Mouse (Mus musculus): ENCODE results near the gene Elovl1. TPM values are rescaled to one million over a fixed set of nuclear protein-coding genes. Genes with fewer than 3 reads are reported as not detected.
A peak's percentile ranks its signal among the peaks of the same experiment; 100 is the strongest.

Elovl1 gene
- total RNA-seq (2021), result 10 to 100 TPM; 37.5 to 37.7 TPM

DNA sequence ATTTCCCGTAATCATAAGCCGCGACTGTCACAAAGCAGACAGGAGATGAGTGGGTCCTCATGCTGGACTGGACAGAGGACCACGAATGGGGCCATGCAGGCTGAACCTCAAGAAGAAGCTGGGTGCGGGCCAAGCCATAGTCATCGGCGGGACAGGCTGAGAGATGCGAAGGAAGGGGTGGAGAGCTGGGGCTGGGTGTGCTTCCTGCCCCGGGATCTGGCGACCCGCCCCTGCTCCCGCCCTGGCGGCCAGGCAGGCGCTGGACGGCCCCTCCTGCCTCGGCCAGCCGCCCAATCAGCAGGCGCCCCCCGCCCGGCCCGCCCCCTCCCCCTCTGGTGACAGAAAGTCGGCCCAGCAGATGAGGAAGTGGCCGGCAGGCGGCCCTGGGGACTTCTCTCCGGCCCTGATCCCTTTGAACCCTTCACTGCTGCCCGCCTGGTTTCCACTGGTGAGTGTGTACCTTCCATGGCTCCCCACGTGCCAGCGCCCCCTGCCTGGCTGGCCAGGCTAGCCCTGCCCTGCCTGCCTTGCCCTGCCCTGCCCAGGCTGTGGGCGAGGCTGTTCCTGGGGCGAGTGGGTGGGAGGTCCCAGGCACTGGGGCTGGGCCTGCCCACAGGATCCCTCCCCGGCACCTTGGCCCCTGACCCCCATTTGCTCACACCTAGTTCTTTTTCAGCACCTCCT, at the start of gene Elovl1:
Elovl1 (plus strand) TSS at position 326 of the 684 bp plus-strand sequence.
- DNase-seq, result peak; percentile 94
- intact Hi-C loops (cut with DNase I), result loop anchor here (2.0 to 5.0 kb wide), 2 partner anchors 19 to 139 kb away; partner anchors contain the start of genes Med8 and Szt2

- no peak for DNase-seq
- intact Hi-C loops (cut with DNase I), result no loop called here
Observed at GRCm38 (mm10) chr4:118383271-118383670, 44.6 kb upstream of the Elovl1 start.

GRCm38 (mm10) chr4:118387316-118387715, 40.6 kb upstream of the Elovl1 start:
- no peak for DNase-seq
- intact Hi-C loops (cut with DNase I), result no loop called here

DNA sequence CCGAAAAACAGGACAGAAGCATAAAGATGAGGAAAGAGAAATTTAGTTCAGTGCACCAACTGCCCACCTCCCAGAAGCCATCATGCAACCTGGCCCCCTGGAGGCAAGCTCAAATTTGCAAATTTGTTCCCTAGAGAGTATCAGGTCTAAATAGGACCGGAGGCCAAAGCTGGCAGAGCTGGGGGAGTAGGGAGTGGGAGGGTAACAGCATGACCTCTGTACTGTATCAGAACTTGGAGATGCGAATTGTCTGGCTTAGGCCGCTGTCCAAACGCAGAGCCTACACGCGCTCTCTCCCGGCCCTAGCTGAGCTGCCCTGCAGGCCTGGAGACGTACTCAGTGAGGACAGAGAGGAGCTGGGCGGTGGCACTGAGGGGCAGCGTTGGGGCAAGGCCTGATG, 37.7 kb upstream of the Elovl1 start:
- intact Hi-C loops (cut with DNase I), result no loop called here
- no peak for DNase-seq

DNA sequence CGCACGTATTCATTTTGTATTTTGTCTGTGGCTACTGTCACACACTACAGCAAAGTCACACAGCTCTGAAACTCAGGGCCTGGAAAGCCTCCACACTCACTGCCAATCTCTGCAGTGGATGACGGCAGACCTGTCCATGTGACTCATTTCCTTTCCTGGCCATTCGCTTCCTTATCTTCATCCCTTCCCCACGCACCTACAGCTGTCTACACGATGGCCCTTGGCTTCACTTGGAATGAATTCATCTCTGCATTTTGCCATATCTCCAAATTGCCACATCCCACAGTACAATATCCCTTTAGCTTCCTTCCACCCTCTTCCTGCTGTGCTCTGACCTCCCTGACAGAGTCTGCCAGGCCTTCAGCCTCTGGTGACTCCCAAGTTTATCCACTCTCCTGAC, 33.4 kb upstream of the Elovl1 start:
- intact Hi-C loops (cut with DNase I), result no loop called here

GRCm38 (mm10) chr4:118395289-118395688, 32.6 kb upstream of the Elovl1 start:
- DNase-seq, result no peak
- intact Hi-C loops (cut with DNase I), result no loop called here

More for the DNA sequence above, 33.4 kb upstream of the Elovl1 start:
- peak; percentile 51 to 57 for DNase-seq

GRCm38 (mm10) chr4:118396433-118396832, 31.5 kb upstream of the Elovl1 start:
- DNase-seq, result no peak
- intact Hi-C loops (cut with DNase I), result no loop called here

DNA sequence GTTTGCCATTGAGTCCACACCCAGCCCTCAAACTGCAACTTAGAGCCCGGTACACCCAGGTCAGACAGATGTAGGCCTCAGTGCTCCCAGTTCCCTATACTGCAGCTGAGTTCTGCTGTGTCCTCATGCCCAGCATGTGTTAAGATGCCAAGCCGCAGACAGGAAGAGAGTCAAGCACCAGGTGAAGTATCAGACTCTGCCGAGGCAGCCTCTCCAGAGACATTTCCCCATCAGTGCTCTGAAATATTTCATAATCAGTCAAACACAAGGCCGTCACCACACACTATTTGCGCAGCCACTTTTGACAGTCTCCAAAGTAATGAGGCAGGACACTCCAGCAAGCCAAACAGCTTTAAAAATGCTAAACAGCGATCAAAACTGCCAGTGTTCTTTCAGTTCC, 29.5 kb upstream of the Elovl1 start:
- no peak for DNase-seq
- intact Hi-C loops (cut with DNase I), result no loop called here

DNA sequence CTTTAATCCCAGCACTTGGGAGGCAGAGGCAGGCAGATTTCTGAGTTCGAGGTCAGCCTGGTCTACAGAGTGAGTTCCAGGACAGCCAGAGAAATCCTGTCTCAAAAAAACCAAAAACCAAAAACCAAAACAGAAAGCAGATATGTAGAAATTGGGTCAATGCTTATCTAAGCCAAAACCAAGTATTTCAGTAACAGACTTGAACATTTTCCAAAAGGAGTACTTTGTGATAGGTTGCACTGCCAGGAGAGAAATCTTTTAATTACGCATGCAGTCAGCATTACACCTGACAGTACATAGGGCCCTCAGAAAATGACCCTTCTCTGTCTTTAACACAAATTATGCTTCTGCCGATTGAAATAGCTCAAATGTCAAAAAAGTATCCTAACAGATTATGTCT, 26.5 kb upstream of the Elovl1 start:
- no peak for DNase-seq
- intact Hi-C loops (cut with DNase I), result no loop called here

DNA sequence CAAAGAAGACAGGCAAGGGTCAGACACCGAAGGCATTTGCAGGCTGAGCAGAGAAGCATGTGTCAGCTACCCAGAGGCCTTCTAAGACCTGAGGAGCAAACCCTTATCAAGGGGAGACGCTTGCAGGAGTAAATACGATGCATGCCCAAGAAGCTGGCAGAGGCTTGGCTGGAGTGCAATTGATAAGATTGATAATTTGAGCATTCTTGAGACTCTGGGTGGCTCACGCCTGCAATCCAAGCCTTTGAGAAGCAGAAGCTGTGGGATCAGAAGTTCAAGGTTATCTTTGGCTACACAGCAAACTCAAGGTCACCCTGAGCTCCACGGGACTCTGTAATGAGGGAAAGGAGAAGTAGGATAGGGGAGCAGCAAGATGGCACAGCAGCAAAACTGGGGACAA, 26.0 kb upstream of the Elovl1 start:
- intact Hi-C loops (cut with DNase I), result no loop called here
- no peak for DNase-seq

DNA sequence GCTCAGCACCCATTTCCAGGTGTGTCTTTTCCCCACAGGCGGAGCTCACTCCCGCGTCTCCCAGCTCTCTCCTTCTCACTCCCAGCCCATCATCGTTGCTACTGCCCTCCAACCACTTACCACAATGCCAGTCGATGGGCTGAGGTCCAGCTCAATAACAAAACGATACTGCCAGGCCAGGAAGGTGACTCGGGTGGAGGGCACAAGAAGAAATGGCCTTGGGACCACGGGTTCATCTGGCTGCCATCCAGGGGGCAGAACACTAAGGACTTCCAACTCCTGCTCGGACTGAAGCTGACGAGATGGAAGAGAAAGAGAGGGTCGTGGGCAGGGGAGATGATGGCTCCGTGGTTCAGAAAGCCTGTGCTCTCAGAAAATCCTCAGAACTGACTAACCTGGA, 25.2 kb upstream of the Elovl1 start:
- DNase-seq, result no peak
- intact Hi-C loops (cut with DNase I), result no loop called here

- peak; percentile 94 to 95 for DNase-seq
- intact Hi-C loops (cut with DNase I), result loop anchor here (2.0 kb wide), 1 partner anchor 17 kb away; no protein-coding TSS in a partner anchor
Observed at GRCm38 (mm10) chr4:118409142-118409900, 18.6 kb upstream of the Elovl1 start, which contains the start of the genes Szt2 and Med8. Szt2 (minus strand) TSS chr4:118409273. Med8 (plus strand) TSS chr4:118409337.

- DNase-seq, result no peak
- intact Hi-C loops (cut with DNase I), result no loop called here
Observed at GRCm38 (mm10) chr4:118410871-118411270, 17.0 kb upstream of the Elovl1 start.

- intact Hi-C loops (cut with DNase I), result no loop called here
Observed at GRCm38 (mm10) chr4:118413553-118413952, 14.3 kb upstream of the Elovl1 start.

GRCm38 (mm10) chr4:118415779-118416178, 12.1 kb upstream of the Elovl1 start:
- intact Hi-C loops (cut with DNase I), result no loop called here
- no peak for DNase-seq

More at GRCm38 (mm10) chr4:118413553-118413952, 14.3 kb upstream of the Elovl1 start:
- DNase-seq, result no peak

DNA sequence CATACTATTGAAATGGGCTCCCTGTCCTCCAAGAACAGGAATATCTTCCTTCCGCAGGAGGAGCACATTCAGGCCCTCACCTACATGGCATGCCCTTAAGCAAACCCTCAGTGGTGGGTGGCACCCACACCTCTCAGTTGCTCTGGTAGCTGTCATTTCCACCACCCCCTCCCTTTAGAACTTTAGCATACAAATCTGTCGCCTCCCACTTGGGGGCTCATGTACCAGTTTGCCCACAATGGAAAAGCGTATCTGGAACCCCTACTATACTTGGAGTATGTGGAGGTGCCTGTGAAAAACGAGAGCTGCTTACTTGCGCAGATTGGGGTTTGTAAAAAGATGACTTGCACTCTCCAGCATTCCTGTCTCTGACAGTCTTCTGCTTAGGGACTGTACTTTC, 11.6 kb upstream of the Elovl1 start:
- DNase-seq, result no peak
- intact Hi-C loops (cut with DNase I), result no loop called here

DNA sequence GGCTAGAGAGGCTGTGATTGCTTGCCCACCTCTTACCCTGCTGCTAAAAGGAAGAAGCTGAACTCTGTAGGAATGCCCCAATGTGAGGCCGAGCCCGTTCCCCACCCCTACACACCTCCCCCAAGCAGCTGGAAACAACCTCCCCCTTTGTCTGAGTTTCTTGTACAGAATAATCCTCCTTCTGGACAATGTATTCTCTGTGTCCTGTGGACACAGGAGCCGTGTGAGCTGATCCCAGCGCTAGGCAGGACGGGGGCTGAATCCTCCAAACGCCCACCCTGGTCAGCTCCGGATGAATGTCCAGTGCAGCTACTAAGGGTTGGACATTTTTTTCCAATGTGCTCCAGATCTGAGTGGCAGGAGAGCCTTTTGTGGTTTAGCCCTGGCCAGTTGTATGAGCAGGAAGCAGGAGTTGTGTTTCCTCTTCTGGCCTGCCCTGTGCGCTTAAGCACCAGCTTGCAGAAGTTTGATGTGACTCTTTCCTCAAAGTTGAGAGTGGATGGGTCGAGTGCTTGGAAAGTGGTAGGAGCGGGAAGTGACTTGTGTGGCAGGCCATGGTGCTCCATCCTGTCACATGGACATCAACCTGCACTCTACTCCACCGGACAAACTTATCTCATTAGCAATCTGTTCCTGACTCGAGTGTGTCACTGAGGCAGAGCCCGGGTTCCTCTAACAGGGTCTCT, 10.6 kb upstream of the Elovl1 start:
- intact Hi-C loops (cut with DNase I), result no loop called here
- DNase-seq, result no peak

- DNase-seq, result no peak
- intact Hi-C loops (cut with DNase I), result no loop called here
Observed at GRCm38 (mm10) chr4:118421384-118421783, 6.5 kb upstream of the Elovl1 start.

GRCm38 (mm10) chr4:118424541-118425160, 3.2 kb upstream of the Elovl1 start:
- intact Hi-C loops (cut with DNase I), result loop anchor here (5.0 kb wide), 1 partner anchor 143 kb away; no protein-coding TSS in a partner anchor

DNA sequence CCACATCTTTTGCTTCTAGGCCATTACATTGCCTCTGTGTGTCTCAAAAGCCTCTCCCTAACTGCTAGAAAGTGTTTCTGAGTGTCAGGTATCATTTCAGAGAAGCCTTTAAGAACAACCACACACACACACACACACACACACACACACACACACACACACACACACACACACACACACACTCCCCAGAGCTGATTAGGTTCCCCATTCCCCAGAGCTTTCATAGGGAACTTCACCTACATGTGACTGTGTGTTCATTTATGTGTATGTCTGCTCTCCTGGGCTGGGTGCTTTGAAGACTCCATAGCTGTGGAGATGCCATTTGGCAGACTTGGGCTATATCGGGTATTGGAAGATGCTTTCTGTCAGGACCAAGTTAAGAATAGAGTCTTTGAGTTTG, 2.5 kb upstream of the Elovl1 start:
- DNase-seq, result no peak
- intact Hi-C loops (cut with DNase I), result loop anchor here (5.0 kb wide), 1 partner anchor 142 kb away; no protein-coding TSS in a partner anchor

More at GRCm38 (mm10) chr4:118424541-118425160, 3.2 kb upstream of the Elovl1 start:
- DNase-seq, result no peak

DNA sequence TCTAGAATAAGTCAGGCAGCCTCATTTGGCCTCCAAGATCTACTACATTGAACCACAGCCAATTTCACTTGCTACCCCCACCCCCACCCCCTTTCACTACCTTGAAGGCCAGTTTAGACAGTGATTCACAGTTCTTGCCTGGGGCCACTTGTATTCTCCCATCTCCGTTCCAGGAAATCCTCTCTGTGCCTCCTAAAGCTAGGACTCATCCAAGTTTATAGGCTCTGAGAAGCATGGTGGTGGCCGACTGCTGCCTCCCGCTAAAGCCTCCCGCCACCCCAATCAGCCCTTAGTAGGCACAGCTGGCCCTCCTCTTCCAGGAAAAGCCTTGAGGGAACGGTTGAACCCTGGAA, 502 bp upstream of the Elovl1 start:
- no peak for DNase-seq
- intact Hi-C loops (cut with DNase I), result loop anchor here (2.0 to 5.0 kb wide), 2 partner anchors 19 to 140 kb away; partner anchors contain the start of genes Med8 and Szt2
